Mouse (Mus musculus): ENCODE results near the gene C1qtnf2. TPM values are rescaled to one million over a fixed set of nuclear protein-coding genes. Genes with fewer than 3 reads are reported as not detected.

C1qtnf2 gene
- polyA plus RNA-seq (2015; fragmentation: Nextera tagmentation; extraction: Ambion mirVana): 18.0 and 19.8 TPM in 2 replicates

GRCm38 (mm10) chr11:43474225-43474774, at the start of gene C1qtnf2:
TSS of gene C1qtnf2 (plus strand) at chr11:43474276.
- H3K36me3 ChIP-seq (ENCODE audit: control insufficient read depth, insufficient read depth, low read length): no peaks in the 10 kb centered on the region
- no peaks in the 10 kb centered on the region for H3K27me3 ChIP-seq (ENCODE audit: control insufficient read depth, insufficient read depth, low read length)
- peak; percentile 48 for DNase-seq (ENCODE audit: low spot score)
- H3K27ac ChIP-seq (replicated peaks): peak within 1 kb of the TSS; percentile 24; the same call in 1 of the 2 replicates
- no peaks in the 10 kb centered on the region for H3K9me3 ChIP-seq (ENCODE audit: control insufficient read depth, low read length)
- TF ChIP-seq CTCF (IDR thresholded peaks at IDR 0.05; ENCODE audit: low read depth) (no peak), EP300 (optimal IDR thresholded peaks at IDR 0.05) (no peak)
- peak within 1 kb of the TSS; percentile 40 for H3K4me3 ChIP-seq (ENCODE audit: low read depth, low read length)
- WGBS: 3% methylated on average over 24 of the region's 24 CpGs
- peaks cover 3% of the 10 kb centered on the region; the same call in 1 of the 2 replicates for H3K4me1 ChIP-seq (replicated peaks; ENCODE audit: control insufficient read depth, insufficient read depth)
- peak within 1 kb of the TSS; percentile 48 for H3K9ac ChIP-seq (ENCODE audit: low read length)
- peak within 1 kb of the TSS; percentile 60 for H3K4me2 ChIP-seq (replicated peaks; ENCODE audit: low read depth)
- peak; percentile 80 for ATAC-seq (ENCODE audit: low FRiP score, low TSS enrichment)

GRCm38 (mm10) chr11:43424386-43424785, 49.7 kb upstream of the C1qtnf2 start:
- 0 out of 2 replicates have a peak, but pooled peaks cover 2% of the 10 kb centered on the region for H3K4me1 ChIP-seq (replicated peaks; ENCODE audit: control insufficient read depth, insufficient read depth)
- no peaks in the 10 kb centered on the region for H3K9me3 ChIP-seq (ENCODE audit: control insufficient read depth, low read length)
- no peak for DNase-seq (ENCODE audit: low spot score)
- H3K27ac ChIP-seq (replicated peaks): no peak overlapping the region
- WGBS: 74% methylated on average over 5 of the region's 5 CpGs
- no peak for ATAC-seq (ENCODE audit: low FRiP score, low TSS enrichment)
- H3K9ac ChIP-seq (ENCODE audit: low read length): no peak overlapping the region
- no peak overlapping the region for H3K4me3 ChIP-seq (ENCODE audit: low read depth, low read length)
- no peaks in the 10 kb centered on the region for H3K27me3 ChIP-seq (ENCODE audit: control insufficient read depth, insufficient read depth, low read length)
- no peaks in the 10 kb centered on the region for H3K36me3 ChIP-seq (ENCODE audit: control insufficient read depth, insufficient read depth, low read length)
- no peak overlapping the region for H3K4me2 ChIP-seq (replicated peaks; ENCODE audit: low read depth)
- no peak for TF ChIP-seq EP300 (optimal IDR thresholded peaks at IDR 0.05)
- peak; percentile 57 for TF ChIP-seq CTCF (IDR thresholded peaks at IDR 0.05; ENCODE audit: low read depth)

DNA sequence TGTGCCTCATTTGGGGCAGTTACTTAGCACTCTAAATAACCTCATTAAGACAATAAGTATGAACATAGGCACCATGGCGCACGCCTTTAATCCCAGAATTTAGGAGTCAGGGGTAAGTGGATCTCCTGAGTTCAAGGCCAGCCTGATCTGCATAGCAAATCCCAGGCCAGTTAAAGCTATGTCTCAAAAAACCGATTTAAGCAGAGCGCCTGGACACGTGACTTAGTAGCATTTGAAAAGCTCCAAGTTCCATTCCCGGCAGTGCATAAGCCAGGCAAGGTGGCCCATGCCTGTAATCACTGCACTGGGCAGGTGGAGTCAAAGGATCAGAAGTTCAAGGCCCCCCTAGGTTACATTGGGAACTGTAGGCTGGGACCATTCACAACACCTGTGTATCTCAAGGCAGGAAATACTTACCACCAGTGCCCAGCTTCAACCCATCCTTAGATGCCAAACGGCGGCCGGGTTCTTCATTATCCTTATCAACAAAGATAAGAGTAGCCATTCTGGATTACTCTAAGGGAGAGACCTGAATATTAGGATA, 48.8 kb upstream of the C1qtnf2 start:
- H3K36me3 ChIP-seq (ENCODE audit: control insufficient read depth, insufficient read depth, low read length): no peaks in the 10 kb centered on the region
- H3K27ac ChIP-seq (replicated peaks): no peak overlapping the region
- no peaks in the 10 kb centered on the region for H3K27me3 ChIP-seq (ENCODE audit: control insufficient read depth, insufficient read depth, low read length)
- no peak for TF ChIP-seq EP300 (optimal IDR thresholded peaks at IDR 0.05)
- TF ChIP-seq CTCF (IDR thresholded peaks at IDR 0.05; ENCODE audit: low read depth): no peak
- ATAC-seq (ENCODE audit: low FRiP score, low TSS enrichment) (peak; percentile 56; the same call in 1 of the 2 replicates), DNase-seq (ENCODE audit: low spot score) (no peak)
- peak overlapping the region; percentile 44 for H3K4me2 ChIP-seq (replicated peaks; ENCODE audit: low read depth)
- no peak overlapping the region; the same call in 1 of the 2 replicates for H3K9ac ChIP-seq (ENCODE audit: low read length)
- WGBS: 83% methylated on average over 9 of the region's 9 CpGs
- no peaks in the 10 kb centered on the region for H3K9me3 ChIP-seq (ENCODE audit: control insufficient read depth, low read length)
- peak overlapping the region; percentile 48; the same call in 1 of the 2 replicates for H3K4me3 ChIP-seq (ENCODE audit: low read depth, low read length)
- H3K4me1 ChIP-seq (replicated peaks; ENCODE audit: control insufficient read depth, insufficient read depth): 0 out of 2 replicates have a peak, but pooled peaks cover 2% of the 10 kb centered on the region

DNA sequence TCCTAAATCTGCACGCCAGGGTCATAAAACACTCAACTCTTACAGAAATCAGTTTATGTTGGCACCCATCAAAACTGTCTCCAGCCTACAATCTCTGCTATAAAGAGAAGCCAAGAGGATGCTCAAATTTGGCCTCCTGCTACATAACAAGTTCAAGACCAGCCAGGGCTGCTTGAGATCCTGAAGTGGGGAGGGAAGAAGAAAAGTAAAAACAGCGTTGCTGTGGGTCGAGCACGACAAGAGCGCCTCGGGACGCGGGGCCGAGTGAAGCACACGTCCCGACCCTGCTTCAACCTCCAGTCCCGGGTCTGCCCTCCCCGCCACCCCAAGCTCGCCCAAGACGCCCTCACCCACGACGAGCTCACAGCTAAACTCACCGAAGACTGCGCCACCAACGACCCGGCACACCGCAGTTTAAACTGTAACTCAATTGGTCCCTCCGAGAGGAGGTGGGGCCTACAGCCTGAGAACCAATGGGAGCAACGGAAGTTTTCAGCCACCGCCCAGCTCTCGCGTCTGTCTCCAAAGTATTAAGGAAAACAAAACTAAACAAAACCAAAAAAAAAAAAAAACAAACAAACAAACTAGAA, 48.2 kb upstream of the C1qtnf2 start, which contains the start of gene Pttg1:
Gene Pttg1 (minus strand): TSS at position 428 of the 590 bp plus-strand sequence.
- Histone ChIP-seq H3K36me3 (ENCODE audit: control insufficient read depth, insufficient read depth, low read length) (no peaks in the 10 kb centered on the region), H3K4me2 (replicated peaks; ENCODE audit: low read depth) (peak within 1 kb of the TSS; percentile 44), H3K27me3 (ENCODE audit: control insufficient read depth, insufficient read depth, low read length) (no peaks in the 10 kb centered on the region), H3K27ac (replicated peaks) (peak within 1 kb of the TSS; percentile 63; the same call in 1 of the 2 replicates), H3K4me1 (replicated peaks; ENCODE audit: control insufficient read depth, insufficient read depth) (0 out of 2 replicates have a peak, but pooled peaks cover 2% of the 10 kb centered on the region), H3K4me3 (ENCODE audit: low read depth, low read length) (peak within 1 kb of the TSS; percentile 48), H3K9ac (ENCODE audit: low read length) (peak within 1 kb of the TSS; percentile 45), H3K9me3 (ENCODE audit: control insufficient read depth, low read length) (no peaks in the 10 kb centered on the region)
- DNase-seq (ENCODE audit: low spot score): peak; percentile 85
- TF ChIP-seq EP300 (optimal IDR thresholded peaks at IDR 0.05): no peak
- TF ChIP-seq CTCF (IDR thresholded peaks at IDR 0.05; ENCODE audit: low read depth): no peak
- 3% methylated on average over 27 of the region's 27 CpGs for WGBS
- peak; percentile 97 for ATAC-seq (ENCODE audit: low FRiP score, low TSS enrichment)

DNA sequence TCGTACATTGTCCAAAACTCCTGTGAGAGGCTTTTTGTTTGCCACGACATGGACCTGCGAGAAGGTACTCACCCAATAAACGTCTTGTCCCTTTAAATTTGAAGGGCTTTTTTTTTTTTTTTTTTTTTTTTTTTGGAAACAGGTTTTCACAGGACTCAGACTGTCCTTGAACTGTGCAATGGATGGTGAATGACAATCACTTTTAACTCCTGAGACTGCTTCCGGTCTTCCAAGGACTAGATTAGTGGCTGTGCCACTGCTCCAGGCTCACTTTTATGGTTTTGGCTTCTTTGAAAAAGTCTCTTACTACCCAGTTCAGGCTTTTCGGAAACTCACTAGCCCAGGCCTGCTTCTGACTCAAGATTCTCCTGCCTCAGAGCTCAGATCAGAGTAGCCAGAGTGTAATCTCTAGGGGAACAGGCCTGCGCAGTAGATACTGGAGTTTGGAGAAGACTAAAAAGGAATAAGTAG, 47.6 kb upstream of the C1qtnf2 start:
- Histone ChIP-seq H3K4me2 (replicated peaks; ENCODE audit: low read depth) (peak overlapping the region; percentile 44), H3K9me3 (ENCODE audit: control insufficient read depth, low read length) (no peaks in the 10 kb centered on the region), H3K27ac (replicated peaks) (peak overlapping the region; percentile 63; the same call in 1 of the 2 replicates), H3K36me3 (ENCODE audit: control insufficient read depth, insufficient read depth, low read length) (no peaks in the 10 kb centered on the region), H3K4me3 (ENCODE audit: low read depth, low read length) (peak overlapping the region; percentile 48), H3K9ac (ENCODE audit: low read length) (peak overlapping the region; percentile 45; the same call in 1 of the 2 replicates), H3K4me1 (replicated peaks; ENCODE audit: control insufficient read depth, insufficient read depth) (0 out of 2 replicates have a peak, but pooled peaks cover 2% of the 10 kb centered on the region), H3K27me3 (ENCODE audit: control insufficient read depth, insufficient read depth, low read length) (no peaks in the 10 kb centered on the region)
- WGBS: 16% methylated on average over 7 of the region's 7 CpGs
- DNase-seq (ENCODE audit: low spot score): peak; percentile 16
- TF ChIP-seq CTCF (IDR thresholded peaks at IDR 0.05; ENCODE audit: low read depth) (no peak), EP300 (optimal IDR thresholded peaks at IDR 0.05) (no peak)
- ATAC-seq (ENCODE audit: low FRiP score, low TSS enrichment): 0 out of 2 replicates have a peak, but pooled peaks have one; percentile 54

Measured in stomach, postnatal 0 days (tissue).